Mouse (Mus musculus): ENCODE data around the gene C2cd4a.

C2cd4a gene

DNA sequence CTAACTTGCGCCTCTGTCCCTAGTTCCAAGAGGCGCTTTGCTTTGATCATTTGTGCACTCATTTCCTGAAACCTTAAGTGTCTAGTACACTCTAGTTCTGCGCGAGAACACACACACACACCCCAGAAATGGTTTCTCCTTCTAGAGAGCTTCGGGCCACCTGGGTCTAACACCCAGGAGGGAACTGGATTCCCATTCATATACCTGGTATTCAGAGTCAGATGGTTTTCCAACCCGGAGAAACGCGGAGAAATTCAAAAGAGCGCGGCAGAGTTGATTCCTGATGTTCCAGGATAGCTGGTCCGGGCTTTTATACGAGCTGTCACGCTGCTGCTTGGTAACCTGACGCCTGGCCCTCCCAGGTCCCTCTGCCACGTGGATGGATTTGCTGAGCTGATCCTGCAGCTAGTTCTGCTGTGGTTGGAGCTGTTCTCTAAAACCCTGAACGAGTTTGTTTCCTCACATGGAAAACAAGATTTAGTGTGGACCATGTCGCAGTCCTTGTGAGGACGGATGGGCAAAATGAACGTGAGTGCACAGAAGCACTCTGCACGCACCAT is at the start of gene C2cd4a:
Gene C2cd4a (minus strand): TSS at position 285 of the 560 bp plus-strand sequence.
- peak in 1 of 2 experiments; percentile 22 for DNase-seq

DNA sequence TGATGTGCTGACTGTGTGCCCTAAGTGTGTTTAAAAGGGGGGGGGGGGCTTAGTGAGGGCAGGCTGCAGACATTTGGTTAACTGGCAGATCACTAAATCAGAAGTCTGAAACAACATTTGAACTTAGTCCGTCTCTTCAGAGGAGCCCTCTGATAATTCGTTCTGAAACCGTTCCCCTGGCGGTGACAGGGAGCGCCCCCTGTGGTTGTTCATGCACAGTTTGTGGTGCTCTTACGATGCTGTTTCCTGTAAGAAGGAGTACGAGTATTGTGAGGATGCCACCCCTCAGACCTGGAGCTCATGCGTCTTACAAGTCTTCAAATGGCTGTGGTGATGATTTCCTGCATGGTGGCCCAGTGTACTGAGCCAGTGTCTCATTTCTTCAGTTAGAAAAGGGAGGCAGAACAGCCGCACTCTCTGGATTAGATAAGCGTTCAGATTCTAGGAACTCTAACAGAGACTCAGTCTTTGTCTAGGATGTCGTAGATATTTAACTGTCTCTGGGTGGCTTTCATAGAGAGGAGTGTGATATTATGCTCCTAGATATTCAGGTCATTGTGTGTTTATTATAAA is 46.2 kb upstream of the C2cd4a start:
- DNase-seq = no peak

DNA sequence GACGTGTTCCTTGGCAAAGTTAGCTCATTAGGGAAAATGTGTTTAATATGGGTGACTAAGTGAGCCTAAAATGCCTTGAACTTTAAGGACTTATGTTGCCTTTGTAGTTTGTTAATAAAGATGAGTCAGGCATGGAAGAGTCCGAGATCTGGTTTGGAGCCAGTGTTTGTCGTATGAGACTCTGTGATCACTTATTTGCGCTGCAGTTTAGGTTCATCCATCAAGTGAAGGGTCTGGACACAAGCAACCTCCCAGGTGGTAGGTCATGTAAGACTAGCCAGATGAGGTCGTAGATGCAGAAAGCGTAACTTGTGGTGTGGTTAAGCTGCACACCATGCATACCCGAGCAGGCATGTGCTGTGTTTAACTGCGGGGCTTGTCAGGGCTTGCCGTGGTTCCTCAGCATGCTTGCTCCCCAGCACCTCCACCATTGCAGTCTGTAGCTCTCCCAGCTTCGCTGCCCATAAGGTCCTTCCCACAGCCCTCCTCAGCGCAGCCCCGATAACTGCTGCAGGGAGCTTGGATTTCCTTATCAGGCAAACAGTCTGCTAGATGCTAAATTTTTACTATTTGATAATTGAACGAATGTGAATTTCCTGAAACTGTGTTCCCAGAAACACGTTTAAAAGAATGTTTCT is 45.1 kb upstream of the C2cd4a start:
- no peak for DNase-seq

DNA sequence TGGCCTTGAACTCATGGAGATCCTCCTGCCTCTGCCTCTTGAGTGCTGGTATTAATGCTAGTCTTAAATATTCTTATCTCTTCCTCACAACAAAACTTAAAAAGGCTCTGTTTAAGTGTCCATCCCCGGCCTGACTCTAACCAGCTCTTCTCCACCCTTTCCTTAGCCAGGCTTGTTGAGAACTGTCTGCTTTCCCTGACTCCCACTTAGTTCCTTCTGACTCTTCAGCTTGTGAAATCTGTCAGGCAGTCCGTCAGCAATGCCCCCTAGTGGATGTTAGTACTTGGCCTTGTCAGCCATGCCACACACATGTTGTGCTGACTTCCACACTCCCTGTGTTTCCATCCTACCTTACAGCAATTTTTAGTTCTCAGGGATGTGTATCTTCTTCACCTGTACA is 43.2 kb upstream of the C2cd4a start:
- peak; percentile 25 to 63 for DNase-seq

- DNase-seq = no peak
Measured at GRCm38 (mm10) chr9:67874522-67875222, 42.5 kb upstream of the C2cd4a start.

- peak in 1 of 2 experiments; percentile 8 for DNase-seq
Measured at GRCm38 (mm10) chr9:67869691-67870450, 37.7 kb upstream of the C2cd4a start.

GRCm38 (mm10) chr9:67867411-67867810 is 35.3 kb upstream of the C2cd4a start:
- no peak for DNase-seq

GRCm38 (mm10) chr9:67865411-67865810 is 33.3 kb upstream of the C2cd4a start:
- no peak for DNase-seq

DNA sequence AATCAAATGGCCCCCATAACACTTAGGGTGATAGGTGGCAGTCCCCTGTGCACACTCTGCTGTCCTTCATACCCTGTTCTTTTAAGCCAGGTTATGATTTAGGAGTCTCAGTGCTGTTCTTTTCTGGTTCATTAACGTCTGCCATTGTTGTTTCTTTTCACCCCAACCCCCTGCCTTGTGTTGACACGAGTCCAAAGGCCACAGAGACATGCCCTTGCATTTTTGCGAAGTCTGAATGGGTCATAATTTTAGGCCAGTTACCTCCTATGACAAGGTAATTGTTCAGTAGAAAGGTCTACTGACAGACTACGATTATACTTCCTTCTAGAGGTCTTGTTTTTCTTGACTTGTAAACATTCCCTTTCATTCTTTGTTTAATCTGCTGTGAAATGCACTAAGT is 31.9 kb upstream of the C2cd4a start:
- DNase-seq = peak in 1 of 2 experiments; percentile 23

DNA sequence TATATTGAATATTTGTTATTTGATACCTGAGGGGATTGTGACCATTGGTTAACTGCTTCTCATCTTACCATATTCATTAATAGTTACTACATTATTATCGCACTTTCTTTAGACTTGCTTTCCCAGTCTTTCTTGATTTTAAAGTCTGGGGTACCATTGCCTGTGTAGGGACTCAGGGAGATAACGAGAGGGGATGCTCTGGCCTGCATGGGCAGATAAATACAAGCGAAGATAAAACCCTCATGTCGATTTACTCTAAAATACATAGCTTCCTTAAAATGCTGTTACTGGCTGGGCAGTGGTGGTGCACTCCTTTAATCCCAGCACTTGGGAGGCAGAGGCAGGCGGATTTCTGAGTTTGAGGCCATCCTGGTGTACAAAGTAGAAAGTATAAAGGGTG is 31.2 kb upstream of the C2cd4a start:
- no peak for DNase-seq

DNA sequence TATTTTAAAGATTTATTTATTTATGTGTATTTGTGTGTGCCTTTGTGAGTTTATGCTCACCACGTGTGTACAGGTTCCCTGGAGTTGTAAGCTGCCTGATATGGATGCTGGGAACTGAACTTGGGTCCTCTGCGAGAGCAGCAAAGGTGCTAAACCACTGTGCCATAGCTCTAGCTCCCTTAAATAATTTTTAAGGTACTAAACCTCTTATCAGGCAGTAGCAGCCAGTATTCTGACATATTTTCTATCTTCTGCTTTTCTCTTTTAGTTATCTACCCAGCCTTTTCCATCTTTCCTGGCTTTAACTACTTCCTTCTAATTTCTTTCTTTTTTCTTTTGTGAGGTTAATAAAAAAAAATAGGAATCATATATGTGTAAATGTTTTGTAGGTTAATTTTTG is 28.1 kb upstream of the C2cd4a start:
- DNase-seq = no peak

- peak in 1 of 2 experiments; percentile 41 for DNase-seq
Measured at GRCm38 (mm10) chr9:67851150-67851549, 19.0 kb upstream of the C2cd4a start.

GRCm38 (mm10) chr9:67849846-67850245 is 17.7 kb upstream of the C2cd4a start:
- no peak for DNase-seq

GRCm38 (mm10) chr9:67849397-67849796 is 17.3 kb upstream of the C2cd4a start:
- no peak for DNase-seq

- DNase-seq = peak in 1 of 2 experiments; percentile 40
Measured at GRCm38 (mm10) chr9:67847606-67848005, 15.5 kb upstream of the C2cd4a start.

DNA sequence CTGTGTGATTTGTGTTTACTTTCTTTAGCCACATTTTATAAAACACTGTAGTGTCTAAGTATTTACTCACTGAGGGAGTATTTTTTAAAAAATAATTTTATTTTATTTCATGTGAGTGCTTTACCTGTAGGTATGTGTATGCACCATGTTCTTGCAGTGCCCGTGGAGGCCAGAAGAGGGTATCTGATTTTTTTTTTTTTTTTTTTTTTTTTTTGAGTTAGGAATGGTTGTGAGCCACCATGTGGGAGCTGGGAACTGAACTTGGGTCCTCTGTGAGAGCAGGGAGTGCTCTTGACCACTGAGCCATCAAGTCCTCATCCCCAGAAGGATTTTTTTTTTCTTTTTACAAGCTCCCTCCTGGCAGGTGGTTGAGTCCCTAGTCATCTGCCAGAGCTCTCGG is 14.0 kb upstream of the C2cd4a start:
- DNase-seq = no peak

DNA sequence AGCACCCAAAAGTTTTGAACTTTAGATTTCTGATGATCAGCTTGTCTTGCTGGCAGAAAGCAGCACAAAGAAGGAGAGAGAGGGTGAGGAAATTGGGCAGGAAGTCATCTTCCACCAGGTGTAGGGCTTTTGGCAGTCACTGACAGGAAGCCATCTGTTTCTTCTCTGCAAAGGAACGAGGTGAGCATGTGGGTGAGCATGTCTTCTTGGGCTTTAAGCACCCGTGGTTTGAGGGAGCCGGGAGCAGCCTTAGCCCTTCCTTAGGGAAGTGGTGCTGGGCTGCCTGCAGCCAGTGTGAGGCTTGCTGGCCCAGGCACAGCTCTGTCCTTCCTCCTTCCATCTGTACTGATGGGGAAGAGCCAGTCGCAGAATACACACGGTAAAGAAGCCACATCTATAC is 13.5 kb upstream of the C2cd4a start:
- DNase-seq = peak; percentile 76

DNA sequence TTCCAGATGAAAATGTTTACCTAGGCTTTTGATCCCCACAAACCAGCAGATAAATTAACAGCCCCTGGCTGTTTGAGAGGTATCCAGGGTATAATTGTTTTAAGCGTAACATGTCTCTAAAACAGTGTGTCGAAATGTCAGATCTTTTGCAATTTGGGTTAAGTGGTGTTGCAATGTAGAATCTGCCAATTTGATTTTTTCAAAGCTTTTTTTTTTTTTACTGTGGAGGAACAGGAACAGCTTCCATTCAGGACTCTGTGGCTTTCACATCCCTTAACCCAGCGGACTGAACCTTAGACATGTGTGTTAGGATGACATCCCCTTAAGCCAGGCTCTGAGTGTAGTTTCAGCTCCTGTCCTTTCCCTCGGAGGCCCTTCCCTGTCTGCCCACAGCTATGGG is 12.9 kb upstream of the C2cd4a start:
- no peak for DNase-seq

DNA sequence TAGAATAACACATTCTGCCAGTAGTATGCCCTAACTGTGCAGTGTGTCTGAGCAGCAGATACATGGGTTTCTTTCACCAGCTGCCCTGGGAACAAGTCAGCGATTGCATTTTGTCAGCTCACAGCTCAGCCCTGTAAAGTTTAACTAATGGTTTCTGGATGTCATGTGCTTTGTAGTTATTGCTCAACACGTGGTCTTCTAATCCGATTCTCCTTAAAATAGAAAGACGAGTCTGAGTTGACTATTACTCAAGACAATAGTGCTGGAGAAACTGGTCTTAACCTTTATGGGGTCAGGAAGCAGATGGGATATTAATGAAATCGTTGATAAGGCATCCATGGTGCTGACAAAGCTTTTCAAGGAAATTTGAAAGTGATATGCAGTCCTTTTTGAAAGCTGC is 10.7 kb upstream of the C2cd4a start:
- DNase-seq = no peak

DNA sequence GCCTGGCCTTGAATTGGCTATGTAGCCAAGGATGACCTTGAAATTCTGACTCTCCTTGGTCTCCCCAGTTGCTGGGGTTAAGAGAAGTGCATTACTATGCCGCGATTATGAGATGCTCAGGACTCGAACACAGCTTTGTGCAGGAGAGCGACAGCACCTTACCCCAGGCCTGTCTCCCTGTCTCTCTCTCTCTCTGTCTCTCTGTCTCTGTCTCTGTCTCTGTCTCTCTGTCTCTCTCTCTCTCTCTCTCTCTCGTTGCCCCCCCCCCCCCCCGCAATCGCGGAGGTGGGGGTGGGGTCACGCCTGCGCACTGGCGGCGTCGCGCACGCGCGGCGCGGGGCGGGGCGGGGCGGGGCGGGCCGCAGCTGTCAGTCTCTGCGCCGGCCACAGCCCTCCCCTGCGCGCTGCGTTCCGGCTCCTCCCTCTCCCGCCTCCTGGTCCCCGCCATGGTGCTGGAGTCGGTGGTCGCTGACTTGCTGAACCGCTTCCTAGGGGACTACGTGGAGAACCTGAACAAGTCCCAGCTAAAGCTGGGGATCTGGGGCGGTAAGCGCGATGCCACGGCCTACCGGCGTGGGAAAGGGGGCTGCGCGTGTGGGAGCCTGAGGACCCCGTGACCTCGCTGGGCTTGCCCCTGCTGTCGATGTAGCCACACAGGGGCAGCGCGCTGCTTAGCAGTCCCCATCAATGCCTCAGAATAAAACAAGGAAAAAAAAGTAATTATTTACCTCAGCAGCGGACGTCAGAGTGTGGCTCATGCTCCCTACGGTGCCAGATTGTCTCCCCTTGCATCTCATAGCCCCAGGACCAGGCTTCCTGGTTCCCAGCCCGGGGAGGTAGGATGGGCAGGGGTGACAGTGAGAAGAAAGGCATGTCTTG is 8.1 kb upstream of the C2cd4a start, which contains the start of gene Vps13c:
Gene Vps13c (plus strand): TSS at position 416 of the 879 bp plus-strand sequence.
- peak; percentile 86 to 91 for DNase-seq

DNA sequence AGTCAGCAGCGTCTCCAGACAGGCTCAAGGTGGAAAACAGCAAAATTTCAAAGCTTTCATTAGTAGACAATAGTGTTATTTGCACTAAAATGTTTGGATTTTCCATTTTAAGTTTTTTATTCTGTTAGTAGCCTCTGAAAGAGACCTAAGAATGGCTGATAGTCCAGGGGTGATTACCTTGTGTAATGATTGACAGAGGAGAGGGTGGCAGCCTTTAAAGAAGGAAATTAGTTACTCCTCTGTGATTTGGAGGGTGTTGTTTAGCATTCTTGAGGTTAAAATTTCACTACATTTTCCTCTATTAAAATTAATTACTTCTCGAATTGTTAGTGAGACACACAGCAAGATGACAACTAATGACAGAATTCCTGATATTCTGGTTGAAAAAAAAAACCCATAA is 5.2 kb upstream of the C2cd4a start:
- no peak for DNase-seq

DNA sequence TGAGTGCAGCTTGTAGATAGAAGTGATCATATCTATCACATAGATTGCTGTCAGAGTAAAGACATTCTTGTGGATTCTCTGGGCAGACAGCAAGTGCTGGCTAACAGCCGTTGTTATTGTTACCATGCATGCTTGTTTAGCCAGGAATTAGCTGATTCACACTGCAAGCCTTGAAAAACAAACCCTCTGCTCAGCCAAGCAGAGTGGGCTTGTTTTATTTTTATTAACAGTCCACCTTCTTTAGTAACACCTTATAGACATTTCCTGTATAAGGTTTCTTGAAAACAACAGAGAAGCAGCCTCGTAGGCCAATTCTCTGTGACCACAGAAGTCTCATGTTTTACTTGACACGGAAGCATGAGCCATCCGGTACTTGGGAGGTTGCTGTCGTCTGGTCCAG is 2.4 kb upstream of the C2cd4a start:
- DNase-seq = no peak

Data from cerebellum, postnatal 25 days (tissue).